Mouse (Mus musculus): ENCODE data around the gene Gpt2.

Gpt2 gene

DNA sequence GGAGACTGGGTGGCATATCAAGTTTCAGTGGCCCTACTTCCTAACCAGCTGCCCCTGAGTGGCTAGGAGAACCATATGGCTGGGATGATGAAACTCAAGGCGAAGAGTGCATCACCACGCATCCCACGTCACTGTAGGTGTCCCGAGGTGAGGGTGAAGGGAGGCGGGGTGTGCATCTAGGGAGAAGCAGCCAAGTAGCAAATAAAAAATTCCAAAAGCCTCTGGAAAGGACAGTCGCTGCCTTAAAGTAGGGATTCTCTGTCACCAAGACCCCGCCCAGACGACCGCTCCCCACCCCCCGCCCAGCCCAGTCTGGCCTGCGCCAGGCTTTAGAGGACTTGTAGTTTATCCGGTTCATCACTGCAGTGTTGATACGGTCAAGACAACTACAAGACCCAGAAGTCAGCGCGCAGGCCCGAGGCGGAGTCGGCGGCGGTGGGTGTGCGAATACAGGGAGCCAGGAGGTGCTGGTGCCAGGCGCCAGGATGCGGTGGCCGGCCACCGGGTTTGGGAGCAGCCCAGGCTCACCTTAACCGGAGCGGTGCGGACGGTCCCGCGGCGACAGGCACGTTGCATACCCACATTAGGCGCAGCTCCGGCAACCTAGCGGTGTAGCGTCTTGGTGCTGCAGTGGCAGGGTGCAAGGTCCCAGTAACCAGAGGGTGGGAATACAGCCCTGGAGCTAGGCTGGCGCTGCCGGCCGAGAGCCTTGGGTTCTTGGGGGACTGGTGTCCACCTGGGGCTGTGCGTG lies at the start of gene Gpt2:
Gpt2 (plus strand) TSS at position 452 of the 751 bp plus-strand sequence.
- peak; percentile 97 for DNase-seq (ENCODE audit: low spot score in 2 of 2)

GRCm38 (mm10) chr8:85444092-85444491 lies 48.3 kb upstream of the Gpt2 start:
- no peak for DNase-seq (ENCODE audit: low spot score in 2 of 2)

GRCm38 (mm10) chr8:85445936-85446685 lies 46.3 kb upstream of the Gpt2 start:
- no peak for DNase-seq (ENCODE audit: low spot score in 2 of 2)

DNA sequence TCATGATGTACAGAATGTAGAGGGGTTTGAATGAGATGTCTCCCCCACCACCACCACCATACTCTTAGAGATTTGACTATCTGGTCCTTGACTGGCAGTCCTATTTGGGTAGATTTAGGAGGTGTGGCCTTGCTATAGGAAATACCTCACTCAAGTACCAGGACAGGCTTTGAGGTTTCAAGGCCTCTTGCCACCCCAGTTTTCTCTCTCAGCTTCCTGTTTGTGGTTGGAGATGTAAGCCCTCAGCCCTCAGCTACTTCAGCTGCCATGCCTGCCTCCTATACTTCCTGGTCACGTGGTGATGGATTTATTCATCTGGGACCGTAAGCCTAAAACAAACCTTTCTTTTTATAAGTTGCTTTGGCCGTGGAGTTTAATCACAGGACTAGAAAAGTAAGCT lies 42.0 kb upstream of the Gpt2 start:
- no peak for DNase-seq (ENCODE audit: low spot score in 2 of 2)

- DNase-seq (ENCODE audit: low spot score in 2 of 2) = no peak
Observed at GRCm38 (mm10) chr8:85452328-85452727, 40.0 kb upstream of the Gpt2 start.

- no peak for DNase-seq (ENCODE audit: low spot score in 2 of 2)
Observed at GRCm38 (mm10) chr8:85453256-85453655, 39.1 kb upstream of the Gpt2 start.

GRCm38 (mm10) chr8:85454750-85455149 lies 37.6 kb upstream of the Gpt2 start:
- DNase-seq (ENCODE audit: low spot score in 2 of 2) = no peak

DNA sequence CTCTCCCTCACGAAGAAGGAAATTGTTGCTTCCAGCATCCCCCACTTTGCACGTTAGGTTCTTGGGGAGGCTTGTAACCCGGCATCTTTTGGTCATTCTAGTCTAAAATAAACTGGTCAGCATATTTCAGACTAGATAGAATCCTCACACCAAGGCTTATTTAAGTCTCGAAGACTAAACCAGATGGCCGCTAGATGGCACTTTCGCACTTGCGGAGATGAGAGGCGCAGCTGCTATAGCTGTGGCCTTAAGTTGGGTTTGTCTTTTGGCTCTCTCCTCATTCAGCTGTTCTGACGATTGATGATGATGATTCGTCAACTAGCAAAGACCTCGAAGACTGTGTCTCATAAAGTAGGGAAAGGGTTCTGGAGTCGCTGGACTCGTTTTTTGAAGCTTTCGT lies 35.8 kb upstream of the Gpt2 start:
- DNase-seq (ENCODE audit: low spot score in 2 of 2) = peak; percentile 70

DNA sequence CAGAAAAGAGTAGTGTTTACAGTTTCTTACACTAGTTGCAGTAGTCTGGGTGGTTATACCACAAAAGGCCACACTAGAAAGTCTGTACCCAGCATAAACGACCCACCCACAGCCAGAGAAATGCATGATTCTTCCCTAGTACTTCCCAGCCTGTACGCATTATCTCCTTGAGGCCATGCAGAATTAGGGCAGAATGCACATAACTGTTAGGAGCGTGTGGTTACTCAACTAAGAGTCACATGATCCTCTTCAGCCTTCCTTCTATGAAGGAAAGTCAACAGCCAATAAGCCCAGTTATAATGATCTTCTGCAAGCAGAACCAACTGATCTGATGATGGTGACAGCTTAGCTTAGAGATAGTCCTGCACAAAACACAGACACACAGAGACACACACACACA lies 32.8 kb upstream of the Gpt2 start:
- DNase-seq (ENCODE audit: low spot score in 2 of 2) = no peak

- DNase-seq (ENCODE audit: low spot score in 2 of 2) = no peak
Observed at GRCm38 (mm10) chr8:85460804-85461203, 31.6 kb upstream of the Gpt2 start.

- peak in 1 of 2 experiments; percentile 21 for DNase-seq (ENCODE audit: low spot score in 2 of 2)
Observed at GRCm38 (mm10) chr8:85461377-85461776, 31.0 kb upstream of the Gpt2 start.

DNA sequence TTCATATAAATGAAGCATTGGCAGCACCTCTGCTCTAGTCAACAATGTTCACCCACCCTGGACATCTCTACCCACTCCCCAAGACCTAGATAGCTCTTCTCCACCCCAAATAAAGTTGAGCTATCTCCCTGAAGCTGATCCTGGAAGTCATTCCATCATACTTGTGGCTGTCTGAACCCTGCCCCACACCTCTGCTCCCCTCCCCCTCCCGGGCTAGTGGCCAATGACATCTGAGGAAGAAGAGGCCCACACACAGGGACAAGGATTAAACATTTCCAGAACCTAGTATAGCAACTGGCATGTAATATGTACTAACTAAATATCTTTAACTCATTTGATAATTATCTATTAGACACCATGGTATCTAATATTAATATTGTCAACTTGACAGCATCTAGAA lies 29.9 kb upstream of the Gpt2 start:
- no peak for DNase-seq (ENCODE audit: low spot score in 2 of 2)

DNA sequence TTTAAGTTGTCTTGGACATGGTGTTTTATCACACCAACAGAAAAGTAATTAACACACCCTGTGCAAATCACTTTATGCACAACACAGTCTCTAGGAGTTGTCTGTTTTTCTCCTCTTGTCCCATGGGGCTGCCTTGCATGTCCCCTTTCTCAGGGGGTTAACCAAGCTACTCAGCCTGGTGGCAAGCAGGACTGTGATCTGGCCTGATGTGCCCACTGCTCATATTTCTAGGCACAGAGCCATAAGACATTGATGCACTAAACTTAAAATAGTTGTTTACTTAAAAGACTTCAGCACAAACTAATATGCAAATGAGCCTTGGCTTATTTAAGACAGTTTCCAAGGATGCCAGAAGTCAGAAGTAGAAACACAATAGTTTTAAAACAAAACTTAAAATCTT lies 28.1 kb upstream of the Gpt2 start:
- DNase-seq (ENCODE audit: low spot score in 2 of 2) = no peak

DNA sequence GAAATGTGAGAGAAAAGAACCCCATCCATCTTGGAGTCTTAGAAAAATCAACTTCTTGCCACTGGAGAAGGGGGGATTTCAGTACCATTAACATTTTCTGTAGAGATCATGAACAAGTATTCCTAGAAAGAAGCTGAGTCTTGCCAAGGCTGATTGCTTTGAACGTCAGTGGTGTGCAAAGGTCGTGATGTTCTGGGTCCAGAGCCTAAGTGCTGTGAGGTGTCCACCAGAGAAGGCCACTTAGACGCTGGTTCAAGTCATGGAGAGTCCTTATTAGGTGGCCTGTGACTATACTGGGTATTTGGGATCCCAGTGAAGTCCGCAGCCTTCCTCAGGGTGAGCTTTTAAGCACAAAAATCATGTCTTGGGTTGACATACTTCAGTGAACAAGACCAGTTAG lies 26.3 kb upstream of the Gpt2 start:
- no peak for DNase-seq (ENCODE audit: low spot score in 2 of 2)

DNA sequence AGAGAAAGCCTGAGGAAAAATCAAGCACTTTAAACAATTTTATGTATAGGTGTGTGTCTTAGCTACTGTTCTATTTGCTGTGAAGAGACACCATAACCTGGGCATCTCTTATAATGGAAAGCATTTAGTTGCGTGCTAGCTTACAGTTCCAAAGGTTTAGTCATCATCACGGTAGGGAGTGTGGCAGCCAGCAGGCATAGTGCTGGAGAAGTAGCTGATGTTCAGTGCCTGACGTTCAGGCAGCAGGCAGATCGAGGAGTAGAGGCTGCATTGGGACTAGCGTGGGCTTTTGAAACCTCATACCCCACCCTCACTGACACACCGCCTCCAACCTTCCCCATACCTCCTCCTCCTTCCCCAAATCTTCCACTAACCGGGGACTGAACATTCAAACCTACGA lies 21.6 kb upstream of the Gpt2 start:
- DNase-seq (ENCODE audit: low spot score in 2 of 2) = no peak

DNA sequence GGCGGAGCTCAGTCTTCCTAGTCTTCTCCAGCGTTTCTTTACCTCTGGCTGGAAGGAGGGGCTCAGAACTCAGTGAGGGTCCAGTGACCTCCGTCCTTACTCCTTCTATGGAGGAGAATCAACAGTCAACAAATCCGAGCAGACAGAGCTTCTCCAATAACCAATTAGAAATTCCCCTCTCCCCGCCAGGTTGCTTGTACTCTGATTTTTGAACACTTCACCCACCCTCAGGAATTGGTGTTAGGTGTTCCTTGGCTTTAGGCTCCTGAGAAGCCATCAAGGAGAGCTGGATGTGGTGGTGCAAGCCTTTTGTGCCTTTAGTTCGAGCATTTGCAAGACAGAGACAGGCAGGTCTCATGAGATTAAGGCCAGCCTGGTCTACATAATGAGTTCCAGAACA lies 19.6 kb upstream of the Gpt2 start:
- no peak for DNase-seq (ENCODE audit: low spot score in 2 of 2)

- no peak for DNase-seq (ENCODE audit: low spot score in 2 of 2)
Observed at GRCm38 (mm10) chr8:85473246-85473645, 19.1 kb upstream of the Gpt2 start.

- DNase-seq (ENCODE audit: low spot score in 2 of 2) = no peak
Observed at GRCm38 (mm10) chr8:85474924-85475323, 17.5 kb upstream of the Gpt2 start.

GRCm38 (mm10) chr8:85476970-85477545 lies 15.3 kb upstream of the Gpt2 start:
- DNase-seq (ENCODE audit: low spot score in 2 of 2) = no peak

GRCm38 (mm10) chr8:85478397-85478796 lies 14.0 kb upstream of the Gpt2 start:
- no peak for DNase-seq (ENCODE audit: low spot score in 2 of 2)

- DNase-seq (ENCODE audit: low spot score in 2 of 2) = no peak
Observed at GRCm38 (mm10) chr8:85479710-85480109, 12.7 kb upstream of the Gpt2 start.

DNA sequence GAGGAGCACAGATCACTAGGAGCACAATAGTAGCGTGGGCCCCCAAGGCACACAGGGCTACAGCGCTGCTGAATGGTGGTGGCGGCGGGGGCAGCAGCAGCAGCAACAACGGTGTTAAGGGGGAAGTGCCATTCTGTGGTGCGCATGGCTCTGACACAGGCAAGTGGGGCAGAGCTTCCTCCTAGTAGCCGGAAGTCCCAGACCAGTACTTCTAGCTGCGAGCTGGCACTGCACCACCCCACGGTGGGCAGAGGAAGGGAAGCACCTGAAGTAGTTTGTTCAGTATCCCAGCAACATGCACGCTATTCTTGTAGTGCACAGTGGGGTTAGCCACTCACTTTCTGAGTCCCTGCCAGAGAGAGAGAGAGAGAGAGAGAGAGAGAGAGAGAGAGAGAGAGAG lies 10.5 kb upstream of the Gpt2 start:
- DNase-seq (ENCODE audit: low spot score in 2 of 2) = peak; percentile 46 to 48

GRCm38 (mm10) chr8:85482427-85482826 lies 9.9 kb upstream of the Gpt2 start:
- peak; percentile 25 to 28 for DNase-seq (ENCODE audit: low spot score in 2 of 2)

Data from right cerebral cortex, adult 2 months (tissue).